8 mouse cellular contexts compared by ENCODE assay signal in the genomic region with DNA sequence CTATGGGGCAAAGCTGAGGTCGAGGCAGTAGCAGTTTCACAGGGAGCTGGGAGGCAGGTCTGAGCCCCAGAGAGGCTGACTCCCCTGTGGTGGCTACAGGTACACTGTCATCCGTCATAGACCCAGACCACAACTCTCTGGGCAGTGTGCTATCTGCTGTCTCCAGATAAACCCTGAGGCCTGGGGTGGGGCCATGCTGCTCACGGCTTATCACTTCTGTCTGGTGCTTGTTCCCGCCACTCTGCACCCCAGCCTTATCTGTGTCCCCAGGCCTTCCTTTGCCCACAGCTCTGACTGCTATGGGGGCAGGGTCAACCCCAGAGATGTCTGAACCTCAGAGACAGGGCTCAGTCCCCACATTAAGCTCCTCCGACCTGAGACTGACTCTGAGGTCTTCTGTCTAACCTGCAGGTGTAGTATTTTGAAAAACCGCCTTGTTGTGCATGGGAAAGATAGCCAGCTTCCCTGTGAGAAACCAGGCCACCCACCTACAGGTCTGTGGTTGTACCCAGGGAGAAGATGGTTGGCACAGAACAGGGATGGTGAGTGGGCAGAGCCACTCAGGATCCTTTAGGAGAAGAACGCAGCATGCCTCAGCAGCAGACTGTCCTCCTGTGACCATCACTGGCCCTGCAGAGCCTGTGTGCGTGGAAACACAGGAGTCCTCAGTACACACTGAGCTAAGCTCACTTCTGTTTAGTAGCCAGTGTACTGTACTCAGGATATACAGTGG.
A peak's percentile ranks its signal among the peaks of the same experiment; 100 is the strongest.
DNase-seq lines count a peak whose midpoint lies in the region; ATAC-seq and TF ChIP-seq lines count a peak whose summit lies in the region.

No protein-coding gene starts in this region.

- peak overlapping the region; percentile 18 for H3K4me2 ChIP-seq in heart, embryonic 15.5 days
- H3K4me2 ChIP-seq in liver, embryonic 13.5 days: peak overlapping the region; percentile 75
- no peak overlapping the region for H3K4me2 ChIP-seq in midbrain, embryonic 14.5 days (ENCODE audit: low read length)

- no peak for TF ChIP-seq CTCF in lung, adult 2 months (IDR thresholded peaks at IDR 0.05; ENCODE audit: insufficient read depth, low read length)

- peak; percentile 53 for ATAC-seq in heart, embryonic 15.5 days (replicated peaks; ENCODE audit: insufficient number of reproducible peaks, insufficient read depth, low FRiP score, low read depth)
- ATAC-seq in liver, embryonic 13.5 days (ENCODE audit: low read depth): peak; percentile 86
- no peak for ATAC-seq in midbrain, embryonic 14.5 days (ENCODE audit: low FRiP score, low TSS enrichment)

- 26% methylated on average over 8 of the region's 8 CpGs for WGBS in heart, embryonic 15.5 days
- 11% methylated on average over 8 of the region's 8 CpGs for WGBS in liver, embryonic 13.5 days (ENCODE audit: insufficient replicate concordance)
- WGBS in lung, adult 2 months: 75% methylated on average over 8 of the region's 8 CpGs
- 69% methylated on average over 8 of the region's 8 CpGs for WGBS in midbrain, embryonic 14.5 days

- H3K9me3 ChIP-seq in heart, embryonic 15.5 days (replicated peaks): no peaks in the 10 kb centered on the region
- no peaks in the 10 kb centered on the region for H3K9me3 ChIP-seq in liver, embryonic 13.5 days (replicated peaks)
- H3K9me3 ChIP-seq in midbrain, embryonic 14.5 days (ENCODE audit: control insufficient read depth, low read length): no peaks in the 10 kb centered on the region

- H3K9ac ChIP-seq in heart, embryonic 15.5 days: no peak overlapping the region; the same call in 1 of the 2 replicates
- peak overlapping the region; percentile 82 for H3K9ac ChIP-seq in liver, embryonic 13.5 days
- no peak overlapping the region for H3K9ac ChIP-seq in midbrain, embryonic 14.5 days (replicated peaks; ENCODE audit: low read length)

- no peaks in the 10 kb centered on the region for H3K27me3 ChIP-seq in heart, embryonic 15.5 days
- no peaks in the 10 kb centered on the region for H3K27me3 ChIP-seq in liver, embryonic 13.5 days
- H3K27me3 ChIP-seq in midbrain, embryonic 14.5 days (ENCODE audit: control insufficient read depth, insufficient read depth, low read length): no peaks in the 10 kb centered on the region

- H3K4me3 ChIP-seq in heart, embryonic 15.5 days: no peak overlapping the region
- H3K4me3 ChIP-seq in liver, embryonic 13.5 days (replicated peaks): peak overlapping the region; percentile 31
- no peak overlapping the region for H3K4me3 ChIP-seq in lung, adult 2 months (replicated peaks; ENCODE audit: extremely low read depth, low read depth, low read length)
- no peak overlapping the region for H3K4me3 ChIP-seq in midbrain, embryonic 14.5 days (replicated peaks; ENCODE audit: low read depth, low read length)

- peak overlapping the region; percentile 88 for H3K27ac ChIP-seq in heart, embryonic 15.5 days
- H3K27ac ChIP-seq in liver, embryonic 13.5 days: peak overlapping the region; percentile 96
- no peak overlapping the region for H3K27ac ChIP-seq in midbrain, embryonic 14.5 days (replicated peaks; ENCODE audit: low read depth, low read length)

- DNase-seq in heart, postnatal 4 days: no peak
- peak; percentile 74 for DNase-seq in spleen, adult 12 weeks (ENCODE audit: low spot score)
- no peak for DNase-seq in spleen, adult 18-20 months
- peak; percentile 96 for DNase-seq in liver, embryonic 13.5 days
- DNase-seq in urinary bladder, adult 2 months (ENCODE audit: low spot score): no peak
- DNase-seq in lung, adult 2 months: no peak
- no peak for DNase-seq in midbrain, embryonic 14.5 days

- no peak for TF ChIP-seq POLR2A in lung, adult 2 months (IDR thresholded peaks at IDR 0.05; ENCODE audit: borderline replicate concordance, extremely low read depth, low read depth, low read length)

- H3K36me3 ChIP-seq in heart, embryonic 15.5 days: no peaks in the 10 kb centered on the region
- no peaks in the 10 kb centered on the region for H3K36me3 ChIP-seq in liver, embryonic 13.5 days
- no peaks in the 10 kb centered on the region for H3K36me3 ChIP-seq in midbrain, embryonic 14.5 days (ENCODE audit: control insufficient read depth, insufficient read depth, low read length)

- peaks cover 91% of the 10 kb centered on the region for H3K4me1 ChIP-seq in heart, embryonic 15.5 days (replicated peaks)
- H3K4me1 ChIP-seq in liver, embryonic 13.5 days (replicated peaks): peaks cover 100% of the 10 kb centered on the region
- H3K4me1 ChIP-seq in lung, adult 2 months (ENCODE audit: control insufficient read depth, insufficient read depth, low read length): peaks cover 17% of the 10 kb centered on the region
- peaks cover 34% of the 10 kb centered on the region for H3K4me1 ChIP-seq in midbrain, embryonic 14.5 days (ENCODE audit: control insufficient read depth, insufficient read depth, low read length)

Comparison
In these comparisons a context has a peak if more than half of its experiments do, and no peak if none do; other contexts are left out.
1. DNase-seq: peak in spleen, adult 12 weeks (single experiment) and liver, embryonic 13.5 days (single experiment); none in heart, postnatal 4 days (single experiment), spleen, adult 18-20 months (0 of 2), urinary bladder, adult 2 months (single experiment), lung, adult 2 months (single experiment) and midbrain, embryonic 14.5 days (single experiment).